Mouse (Mus musculus) ovary, postnatal 14 days (tissue): ENCODE data around the gene Anks6.
A peak's percentile ranks its signal among the peaks of the same experiment; 100 is the strongest.

Experiments used
- DNase-seq: peaks from one replicate; pipeline ENCODE4 v3.0.0; 2022; ENCODE audit warnings: low spot score

The Anks6 gene

GRCm38 (mm10) chr4:47043866-47044265 is 13.4 kb downstream of the Anks6 start:
- DNase-seq: no peak

- no peak for DNase-seq
Measured at GRCm38 (mm10) chr4:47039586-47039985, 17.6 kb downstream of the Anks6 start.

GRCm38 (mm10) chr4:47037321-47037657 is 19.9 kb downstream of the Anks6 start:
- peak; percentile 67 for DNase-seq

GRCm38 (mm10) chr4:47036486-47037320 is 20.5 kb downstream of the Anks6 start:
- DNase-seq: no peak

- DNase-seq: no peak
Measured at GRCm38 (mm10) chr4:47035536-47035935, 21.7 kb downstream of the Anks6 start.

GRCm38 (mm10) chr4:47032171-47032570 is 25.1 kb downstream of the Anks6 start:
- DNase-seq: no peak

- DNase-seq: no peak
Measured at GRCm38 (mm10) chr4:47028791-47029190, 28.4 kb downstream of the Anks6 start.

- no peak for DNase-seq
Measured at GRCm38 (mm10) chr4:47023949-47024348, 33.3 kb downstream of the Anks6 start.

- no peak for DNase-seq
Measured at GRCm38 (mm10) chr4:47022804-47023603, 34.2 kb downstream of the Anks6 start.

GRCm38 (mm10) chr4:47020563-47020962 is 36.7 kb downstream of the Anks6 start:
- peak; percentile 64 for DNase-seq

GRCm38 (mm10) chr4:47015156-47015555 is 42.1 kb downstream of the Anks6 start:
- no peak for DNase-seq

- DNase-seq: no peak
Measured at GRCm38 (mm10) chr4:47012476-47012875, 44.8 kb downstream of the Anks6 start.

- no peak for DNase-seq
Measured at GRCm38 (mm10) chr4:47010400-47011231, 46.6 kb downstream of the Anks6 start.

- DNase-seq: no peak
Measured at GRCm38 (mm10) chr4:47000626-47001395, 56.4 kb downstream of the Anks6 start.

GRCm38 (mm10) chr4:46997969-46998368 is 59.3 kb downstream of the Anks6 start:
- DNase-seq: no peak

- DNase-seq: peak; percentile 69
Measured at GRCm38 (mm10) chr4:46992827-46993473, 64.3 kb downstream of the Anks6 start.

- no peak for DNase-seq
Measured at GRCm38 (mm10) chr4:46991959-46992316, 65.3 kb downstream of the Anks6 start.

GRCm38 (mm10) chr4:46991016-46991958 is 65.9 kb downstream of the Anks6 start, which contains the start of gene Gabbr2:
Gabbr2 (minus strand) TSS chr4:46991873.
- DNase-seq: no peak

- DNase-seq: no peak
Measured at GRCm38 (mm10) chr4:46990281-46991015, 66.8 kb downstream of the Anks6 start.
